Mouse (Mus musculus) ovary, postnatal 14 days (tissue): ENCODE measurements around the gene Eif5a.

Source experiments
- DNase-seq: peaks from one replicate; pipeline ENCODE4 v3.0.0; 2022; ENCODE audit warnings: low spot score

The Eif5a gene

GRCm38 (mm10) chr11:69901406-69901846 lies 20.3 kb downstream of the Eif5a start:
- DNase-seq, result peak; percentile 82

- DNase-seq, result peak; percentile 77
Measured at GRCm38 (mm10) chr11:69900471-69901405, 21.0 kb downstream of the Eif5a start, which contains the start of the genes 2810408A11Rik and Neurl4. 2810408A11Rik (minus strand) TSS chr11:69900987. Neurl4 (plus strand) TSS chr11:69901072.

DNA sequence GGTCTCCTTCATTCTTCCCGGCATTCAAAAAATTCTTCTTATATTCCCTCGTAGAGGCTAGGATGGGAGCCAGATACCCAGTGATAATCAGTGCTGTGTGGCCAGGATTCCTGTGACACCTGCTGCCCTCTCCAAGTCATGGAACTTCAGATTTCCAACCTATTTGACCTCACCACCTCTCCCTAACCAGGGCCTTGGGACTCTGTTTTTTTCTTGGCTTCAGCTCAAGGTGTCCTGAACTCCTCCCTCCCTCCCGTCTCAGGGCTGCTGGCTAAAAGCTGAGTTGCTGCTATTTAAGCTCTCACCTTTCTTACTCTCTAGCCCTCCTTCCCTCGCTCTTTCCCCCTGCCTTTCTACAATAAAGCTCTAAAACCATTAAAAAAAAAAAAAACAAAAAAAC lies 21.9 kb downstream of the Eif5a start:
- no peak for DNase-seq

DNA sequence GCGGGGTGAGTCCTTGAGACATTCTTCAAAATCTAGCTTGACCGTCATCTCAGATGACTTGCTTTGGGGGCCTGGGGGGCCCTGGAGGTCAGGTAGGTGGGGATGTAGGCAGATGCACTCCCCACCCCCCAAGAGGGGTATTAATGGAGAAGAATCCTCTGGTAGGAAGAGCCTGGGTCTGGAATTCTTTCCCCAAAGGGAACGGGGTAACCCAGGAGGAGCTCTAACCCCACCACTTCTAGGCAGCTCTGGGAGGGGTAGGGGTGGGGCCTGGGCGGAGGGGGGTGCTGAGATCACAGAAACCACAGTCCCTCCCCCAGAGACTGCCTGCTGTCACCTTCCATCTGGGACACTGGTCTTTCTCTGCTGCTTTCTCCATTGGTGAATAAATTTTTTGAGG lies 26.5 kb downstream of the Eif5a start, which contains the start of gene Acap1:
Gene Acap1, minus strand, starts transcription at position 249 of the 400 bp plus-strand sequence.
- DNase-seq, result no peak

GRCm38 (mm10) chr11:69894671-69895070 lies 27.1 kb downstream of the Eif5a start:
- DNase-seq, result no peak

GRCm38 (mm10) chr11:69891482-69891881 lies 30.3 kb downstream of the Eif5a start:
- DNase-seq, result no peak

DNA sequence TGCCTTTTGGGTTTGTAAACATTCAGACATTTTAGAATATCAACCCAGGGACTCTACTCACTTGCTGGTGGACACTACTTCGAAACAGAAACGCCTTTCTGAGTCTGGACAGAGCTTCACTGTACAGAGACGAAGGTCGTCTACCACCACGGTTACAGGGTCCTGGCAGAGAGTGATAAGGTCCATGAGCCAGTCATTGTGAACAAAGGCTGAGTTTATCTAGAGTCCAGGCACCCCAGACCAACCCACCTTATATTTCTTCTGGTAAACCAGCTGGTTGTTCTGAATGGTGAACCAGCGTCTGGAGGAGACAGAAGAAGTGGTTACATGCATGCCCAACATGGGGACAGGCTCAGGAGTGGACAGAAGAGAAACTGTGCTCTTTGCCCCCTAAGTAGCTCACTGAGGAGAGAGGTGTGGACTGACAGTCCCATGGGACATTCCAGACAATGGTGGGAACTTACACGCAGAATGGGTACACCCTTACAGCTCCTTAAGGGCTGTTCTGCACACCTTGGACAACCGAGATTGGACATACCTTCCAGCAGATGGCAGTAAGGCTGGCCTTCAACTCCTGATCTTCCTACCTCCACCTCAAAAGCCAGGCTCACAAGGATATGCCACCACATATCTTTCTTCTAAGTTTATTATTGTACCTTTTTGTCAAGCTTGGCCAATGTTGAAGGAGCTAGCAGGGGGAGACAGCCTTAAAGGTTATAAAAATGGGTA lies 34.7 kb downstream of the Eif5a start:
- no peak for DNase-seq

GRCm38 (mm10) chr11:69884663-69885062 lies 37.1 kb downstream of the Eif5a start:
- no peak for DNase-seq

DNA sequence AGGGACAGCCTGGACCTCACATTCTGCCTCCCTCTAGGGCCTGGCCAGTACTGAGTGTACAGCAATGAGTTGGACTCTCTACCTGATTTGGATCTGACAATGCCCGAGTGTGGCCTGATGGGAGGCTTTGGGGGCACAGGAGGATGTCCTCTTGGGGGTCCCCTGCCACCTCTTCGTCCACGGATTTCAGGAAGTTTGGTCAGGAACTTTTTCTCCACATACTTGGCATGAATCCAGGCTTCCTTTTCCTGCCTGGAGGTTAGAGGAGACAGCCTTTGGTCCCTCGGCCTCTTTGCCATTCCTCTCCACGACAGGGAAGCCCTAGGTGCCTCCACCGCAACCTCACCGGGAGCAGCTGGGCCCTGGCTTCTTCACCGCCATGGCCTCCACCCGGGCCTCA lies 37.5 kb downstream of the Eif5a start:
- DNase-seq, result no peak

DNA sequence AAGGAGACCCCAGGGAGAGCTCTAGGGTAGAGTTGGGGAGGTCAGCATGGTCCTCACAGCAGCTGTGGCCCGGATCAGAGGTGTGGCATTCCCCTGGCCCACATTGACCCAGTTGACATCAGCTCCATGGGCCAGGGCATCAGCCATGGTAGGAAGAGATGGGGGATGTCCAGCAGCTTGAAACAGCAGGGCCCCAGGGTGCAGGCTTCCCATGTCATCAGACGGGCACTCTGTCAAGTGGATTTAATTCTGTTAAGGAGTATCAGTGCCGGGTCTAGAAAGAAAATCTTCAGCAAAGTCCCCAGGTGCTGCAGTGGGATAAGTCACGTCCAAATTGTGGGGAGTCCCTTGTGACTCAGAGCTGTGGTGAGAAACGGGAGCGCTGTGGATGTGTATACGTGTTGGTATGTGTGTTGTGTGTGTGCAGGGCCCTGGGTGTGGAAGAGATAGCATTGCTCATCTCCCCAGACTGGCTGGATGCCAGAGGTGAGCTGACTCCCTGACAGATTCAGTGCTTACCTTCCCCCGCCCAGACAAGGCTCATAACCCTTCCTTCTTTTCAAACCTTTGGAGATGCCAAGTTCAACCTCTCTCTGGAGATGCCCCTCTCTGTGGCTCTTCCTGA lies 38.1 kb downstream of the Eif5a start:
- DNase-seq, result no peak

- no peak for DNase-seq
Measured at GRCm38 (mm10) chr11:69883066-69883465, 38.7 kb downstream of the Eif5a start.

DNA sequence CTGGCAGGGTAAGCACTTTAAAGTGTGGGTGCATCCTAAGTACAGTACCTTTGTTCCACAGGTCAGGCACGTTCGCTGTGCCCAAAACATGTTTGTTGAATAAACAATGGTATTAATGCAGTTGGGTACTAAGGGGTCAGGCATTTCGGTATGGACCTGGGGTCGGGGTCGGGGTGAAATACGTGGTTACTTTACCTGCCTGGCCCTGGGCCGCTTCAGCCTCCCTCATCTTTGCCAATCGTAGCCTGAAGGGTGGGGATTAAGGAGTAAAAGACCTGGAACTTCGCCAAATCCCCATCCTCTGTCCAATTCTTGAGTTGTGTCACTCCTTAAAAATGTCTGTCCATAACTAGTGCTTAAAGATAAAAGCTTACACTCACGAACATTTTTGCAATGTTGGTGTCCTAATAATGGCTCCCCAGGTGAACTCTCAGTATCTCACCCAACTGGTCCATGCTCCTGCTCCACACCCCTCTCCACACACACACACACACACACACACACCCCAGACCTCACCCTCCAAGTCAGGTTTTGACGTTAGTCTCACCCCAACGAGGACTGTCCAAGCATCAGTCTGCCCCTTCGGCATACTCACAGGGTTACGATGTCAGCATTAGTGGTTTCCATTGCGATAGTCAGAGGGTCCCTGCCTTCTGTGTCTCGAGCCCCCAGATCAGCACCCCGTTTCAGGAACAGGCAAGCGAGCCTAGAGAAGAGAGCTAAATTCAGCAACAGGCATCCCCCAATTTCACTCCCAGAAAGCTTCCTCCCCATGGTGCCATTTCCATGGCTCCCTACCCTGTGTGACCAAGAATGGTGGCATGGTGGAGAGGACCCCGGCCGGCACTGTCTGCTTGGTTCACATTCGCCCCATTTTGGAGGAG lies 39.7 kb downstream of the Eif5a start:
- DNase-seq, result no peak

GRCm38 (mm10) chr11:69880853-69881603 lies 40.7 kb downstream of the Eif5a start, which contains the start of gene Kctd11:
Kctd11 (minus strand) TSS chr11:69881406.
- DNase-seq, result peak; percentile 78

- peak; percentile 62 for DNase-seq
Measured at GRCm38 (mm10) chr11:69880506-69880852, 41.3 kb downstream of the Eif5a start.

GRCm38 (mm10) chr11:69879711-69880110 lies 42.0 kb downstream of the Eif5a start:
- DNase-seq, result no peak

- no peak for DNase-seq
Measured at GRCm38 (mm10) chr11:69878952-69879351, 42.8 kb downstream of the Eif5a start.

- no peak for DNase-seq
Measured at GRCm38 (mm10) chr11:69878399-69878798, 43.4 kb downstream of the Eif5a start.

DNA sequence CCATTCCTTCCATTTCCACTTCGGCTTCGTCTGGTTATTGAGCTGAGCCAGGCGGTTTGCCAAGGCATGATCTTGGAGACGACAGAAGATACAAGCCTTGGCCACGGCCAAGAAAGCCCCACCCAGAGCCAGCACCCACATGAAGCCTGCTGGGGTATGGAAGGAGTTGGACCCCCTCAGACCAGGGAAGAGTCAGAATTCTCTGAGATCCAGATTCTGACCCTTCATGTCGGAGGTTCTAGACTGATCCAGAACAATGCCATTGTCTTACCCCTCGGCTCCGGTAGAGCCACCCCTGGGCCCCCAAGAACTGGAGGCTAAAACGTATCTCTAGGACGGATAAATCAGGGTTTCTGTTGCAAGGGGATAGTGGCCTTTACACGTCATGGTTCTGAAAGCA lies 43.9 kb downstream of the Eif5a start, which contains the start of gene Tmem95:
Gene Tmem95, minus strand, starts transcription at position 141 of the 400 bp plus-strand sequence.
- DNase-seq, result no peak

GRCm38 (mm10) chr11:69876867-69877266 lies 44.9 kb downstream of the Eif5a start:
- DNase-seq, result peak; percentile 87

DNA sequence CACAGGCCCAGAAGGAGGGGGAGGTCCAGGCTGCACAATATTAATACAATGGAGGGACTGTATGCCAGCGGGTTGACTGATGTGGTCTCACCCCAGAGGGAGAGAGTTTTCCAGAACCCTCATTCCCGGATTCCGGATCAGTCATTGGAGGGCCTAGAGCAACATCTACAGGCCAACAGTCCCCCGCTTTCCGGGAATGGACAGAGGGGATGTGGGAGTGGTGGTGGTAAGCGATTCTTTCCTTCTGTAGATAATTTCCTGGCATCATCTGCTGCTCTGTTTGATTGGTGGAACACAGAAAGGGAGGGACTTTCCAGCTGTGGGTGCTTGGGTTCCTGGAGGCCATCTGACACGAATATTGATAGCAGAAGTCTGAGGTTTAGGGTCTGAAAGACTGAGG lies 45.6 kb downstream of the Eif5a start:
- no peak for DNase-seq
